Mouse (Mus musculus) lung, embryonic 14.5 days (tissue): ENCODE results near the gene Tmem150a. TPM values are rescaled to one million over a fixed set of nuclear protein-coding genes. Genes with fewer than 3 reads are reported as not detected.

Experiments used
- ATAC-seq: fragments of 200-750 bp; cut with Nextera tagmentation; 2 replicates; pipeline ENCODE4 v1.8.0; 2017; ENCODE audit warnings: mild to moderate bottlenecking, moderate TSS enrichment, moderate library complexity; ENCODE audit not compliant: insufficient read depth
- DNase-seq: peaks from one replicate; pipeline ENCODE4 v3.0.0-alpha.2; 2015
- H3K27ac ChIP-seq: fragments of 300-500 bp; sonication (generic); 2 replicates; pipeline ENCODE4 v1.5.1; 2014; ENCODE audit warnings: low read depth, mild to moderate bottlenecking, moderate library complexity
- H3K27me3 ChIP-seq: fragments of 300-500 bp; sonication (generic); 2 replicates; pipeline ENCODE4 v1.6.1; 2014; ENCODE audit warnings: low read length, control low read depth; ENCODE audit not compliant: insufficient read depth
- H3K36me3 ChIP-seq: fragments of 300-500 bp; sonication (generic); 2 replicates; pipeline ENCODE4 v1.6.1; 2014; ENCODE audit warnings: control low read depth; ENCODE audit not compliant: insufficient read depth
- H3K4me1 ChIP-seq: fragments of 300-500 bp; sonication (generic); 2 replicates; pipeline ENCODE4 v1.6.1; 2014; ENCODE audit warnings: antibody characterized with exemption, control low read depth; ENCODE audit not compliant: insufficient read depth
- H3K4me2 ChIP-seq: fragments of 300-500 bp; sonication (generic); 2 replicates; pipeline ENCODE4 v1.6.1; 2014; ENCODE audit warnings: mild to moderate bottlenecking
- H3K4me3 ChIP-seq: fragments of 300-500 bp; sonication (generic); 2 replicates; pipeline ENCODE4 v1.5.1; 2014; ENCODE audit warnings: low read depth, low read length
- H3K9ac ChIP-seq: fragments of 300-500 bp; sonication (generic); 2 replicates; pipeline ENCODE4 v1.6.1; 2014
- H3K9me3 ChIP-seq: fragments of 300-500 bp; sonication (generic); 2 replicates; pipeline ENCODE4 v1.6.1; 2016; ENCODE audit warnings: low read depth, low read length, control low read depth
- CTCF ChIP-seq: IDR thresholded peaks from 2 replicates; pipeline ENCODE4 v1.5.1; 2016; ENCODE audit warnings: antibody characterized with exemption, low read depth
- WGBS: fragments of 180-500 bp; shearing (Covaris S2); extraction: QIAGEN DNeasy Blood & Tissue Kit; methylation state at CpG from one replicate; pipeline ENCODE4 v1.1.7; 2014; 5-methylcytosine and 5-hydroxymethylcytosine counted together
- polyA plus RNA-seq: library from polyadenylated mRNA; unstranded; fragments of >200 nt; fragmentation: Nextera tagmentation; extraction: Ambion mirVana; gene quantifications from 2 replicates; pipeline ENCODE4 v1.2.1, GENCODE M21; 2014

The Tmem150a gene
- polyA plus RNA-seq, 1 experiment from 2014 or later = 10.3 TPM

DNA sequence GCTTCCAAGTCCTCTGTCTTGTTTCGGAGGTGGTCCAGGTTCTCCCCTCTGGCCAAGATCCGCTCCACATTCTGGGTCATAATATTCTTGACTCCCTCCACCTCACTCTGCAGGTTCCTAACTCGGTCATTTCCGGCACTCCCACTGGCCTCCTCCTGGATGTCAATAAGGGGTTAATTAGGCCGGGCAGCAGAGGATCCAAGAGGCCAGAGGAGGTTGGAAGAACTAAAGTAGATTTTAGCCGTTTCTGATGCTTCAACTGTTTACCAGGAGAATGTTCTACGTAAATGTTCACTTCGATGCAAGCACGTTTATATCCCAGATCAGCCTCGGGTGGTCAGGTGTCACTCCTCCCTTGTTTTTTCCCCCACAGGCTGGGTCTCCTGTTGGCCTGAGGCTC lies 33.0 kb downstream of the Tmem150a start:
- Histone ChIP-seq H3K9me3 (no peaks in the 10 kb centered on the region), H3K4me1 (0 out of 2 replicates have a peak, but pooled peaks cover 7% of the 10 kb centered on the region), H3K9ac (no peak overlapping the region; the same call in 1 of the 2 replicates), H3K4me3 (no peak overlapping the region), H3K4me2 (peak overlapping the region; percentile 69; the same call in 1 of the 2 replicates), H3K36me3 (peaks cover 26% of the 10 kb centered on the region), H3K27me3 (no peaks in the 10 kb centered on the region), H3K27ac (no peak overlapping the region)
- ATAC-seq (no peak), DNase-seq (no peak)
- no peak for TF ChIP-seq CTCF
- 59% methylated on average over 10 of the region's 10 CpGs for WGBS

DNA sequence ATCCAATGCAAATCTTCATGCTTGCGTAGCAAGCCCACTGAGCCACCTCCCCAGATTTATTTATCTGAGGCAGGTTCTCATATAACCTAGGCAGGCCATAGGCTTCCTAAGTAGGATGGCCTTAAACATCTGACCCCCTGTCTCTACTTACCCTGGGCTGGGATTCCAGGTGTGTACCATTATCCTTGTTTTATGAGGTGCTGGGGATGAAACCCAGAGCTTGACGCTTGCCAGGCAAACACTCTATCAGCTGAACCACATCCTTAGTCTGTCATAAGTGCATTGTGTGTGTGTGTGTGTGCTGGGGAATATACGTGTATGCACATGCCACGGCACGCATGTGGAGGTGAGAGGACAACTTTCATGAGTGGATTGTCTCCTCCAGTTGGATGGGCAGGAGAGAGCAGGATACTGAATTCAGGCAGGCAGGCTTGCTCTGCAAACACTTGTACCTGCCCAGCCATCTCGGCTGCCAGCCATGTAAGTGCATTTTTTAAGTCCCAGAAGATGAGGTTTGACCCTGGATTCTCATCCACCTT lies 33.6 kb downstream of the Tmem150a start:
- no peaks in the 10 kb centered on the region for H3K27me3 ChIP-seq
- H3K9ac ChIP-seq = peak overlapping the region; percentile 68
- ATAC-seq (no peak), DNase-seq (no peak)
- peak overlapping the region; percentile 52 for H3K4me3 ChIP-seq
- peaks cover 26% of the 10 kb centered on the region for H3K36me3 ChIP-seq
- H3K9me3 ChIP-seq = no peaks in the 10 kb centered on the region
- 72% methylated on average over 6 of the region's 6 CpGs for WGBS
- peak overlapping the region; percentile 69 for H3K4me2 ChIP-seq
- H3K27ac ChIP-seq = peak overlapping the region; percentile 94
- TF ChIP-seq CTCF = no peak
- H3K4me1 ChIP-seq = 0 out of 2 replicates have a peak, but pooled peaks cover 7% of the 10 kb centered on the region

DNA sequence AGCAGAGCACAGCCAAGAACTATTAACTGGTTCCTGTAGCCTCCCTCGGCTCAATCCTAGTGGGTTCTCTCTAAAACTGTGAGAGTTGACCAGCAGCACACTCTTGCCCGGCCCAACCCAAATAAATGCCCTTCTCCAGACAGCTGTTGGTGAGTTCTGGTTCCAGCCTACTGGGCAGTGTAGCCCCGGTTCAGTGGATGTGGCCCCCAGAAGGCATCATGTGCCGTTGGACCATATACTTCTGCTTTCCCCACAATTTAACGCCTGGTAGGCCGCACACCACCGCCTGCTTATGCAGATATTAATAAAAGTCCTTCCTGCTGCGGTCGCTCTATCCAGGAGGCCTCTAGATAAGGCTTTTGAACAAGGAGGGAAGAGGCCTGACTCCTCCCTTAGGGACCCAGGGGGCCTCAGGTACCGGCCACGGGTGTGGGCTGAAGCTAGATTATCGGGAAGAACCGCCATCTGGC lies 34.3 kb downstream of the Tmem150a start:
- WGBS = 7% methylated on average over 13 of the region's 13 CpGs
- ATAC-seq = peak; percentile 48
- 0 out of 2 replicates have a peak, but pooled peaks cover 7% of the 10 kb centered on the region for H3K4me1 ChIP-seq

DNA sequence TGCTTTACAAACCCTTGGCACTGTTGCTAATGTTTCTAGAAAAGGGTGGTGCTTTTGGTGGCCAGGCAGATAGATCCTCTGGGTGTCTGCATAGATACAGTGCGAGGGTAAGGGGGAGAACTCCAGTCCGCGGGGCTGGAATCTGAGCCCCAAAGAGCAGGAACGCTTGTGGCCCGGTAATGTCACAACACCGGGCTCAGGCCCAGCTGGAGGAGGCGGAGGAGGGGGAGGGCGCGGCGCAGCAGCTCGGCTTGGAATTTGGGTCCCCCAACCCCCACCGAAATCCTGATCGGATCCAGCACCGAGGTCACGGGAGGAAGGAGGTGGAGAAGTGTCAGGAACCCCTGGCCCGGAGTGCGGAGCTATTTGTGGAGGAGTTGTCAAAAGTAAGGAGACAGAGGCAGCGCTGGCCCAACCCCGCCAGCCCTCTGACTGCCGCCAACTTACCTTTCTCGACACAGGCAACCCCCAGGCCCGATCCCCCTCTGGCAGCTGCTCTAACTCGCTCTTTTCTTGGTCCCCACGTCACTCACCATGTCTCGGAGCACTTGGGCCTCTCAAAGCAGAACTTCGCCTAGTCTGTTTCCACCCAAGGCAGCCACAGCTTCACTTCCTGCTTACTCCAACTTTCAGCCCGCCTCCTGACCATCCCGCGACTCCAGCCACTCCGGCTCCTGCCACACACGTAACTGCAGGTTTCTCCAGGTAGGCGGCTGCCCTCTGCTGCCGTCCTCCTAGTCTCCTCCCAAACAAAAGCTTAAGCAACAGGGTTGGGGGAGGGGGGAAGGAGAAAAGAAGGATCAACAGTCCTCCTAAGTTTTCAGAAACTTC lies 34.9 kb downstream of the Tmem150a start, which contains the start of gene Vamp8:
TSS of gene Vamp8 (minus strand) at position 763 of the 831 bp plus-strand sequence.
- 0 out of 2 replicates have a peak, but pooled peaks cover 7% of the 10 kb centered on the region for H3K4me1 ChIP-seq
- H3K27ac ChIP-seq = peak within 1 kb of the TSS; percentile 94
- peaks cover 22% of the 10 kb centered on the region for H3K36me3 ChIP-seq
- no peaks in the 10 kb centered on the region for H3K9me3 ChIP-seq
- TF ChIP-seq CTCF = peak; percentile 32; the same call in 1 of the 2 replicates
- DNase-seq (peak; percentile 78), ATAC-seq (peak; percentile 80)
- H3K4me3 ChIP-seq = peak within 1 kb of the TSS; percentile 52
- WGBS = under 1% methylated on average over 33 of the region's 33 CpGs
- peak within 1 kb of the TSS; percentile 69 for H3K4me2 ChIP-seq
- peak within 1 kb of the TSS; percentile 68 for H3K9ac ChIP-seq
- H3K27me3 ChIP-seq = no peaks in the 10 kb centered on the region

More for the DNA sequence above, 34.3 kb downstream of the Tmem150a start:
- Histone ChIP-seq H3K4me3 (peak overlapping the region; percentile 52), H3K4me2 (peak overlapping the region; percentile 69), H3K27ac (peak overlapping the region; percentile 94), H3K9ac (peak overlapping the region; percentile 68), H3K27me3 (no peaks in the 10 kb centered on the region), H3K9me3 (no peaks in the 10 kb centered on the region), H3K36me3 (peaks cover 26% of the 10 kb centered on the region)
- no peak for TF ChIP-seq CTCF
- DNase-seq = peak; percentile 28

DNA sequence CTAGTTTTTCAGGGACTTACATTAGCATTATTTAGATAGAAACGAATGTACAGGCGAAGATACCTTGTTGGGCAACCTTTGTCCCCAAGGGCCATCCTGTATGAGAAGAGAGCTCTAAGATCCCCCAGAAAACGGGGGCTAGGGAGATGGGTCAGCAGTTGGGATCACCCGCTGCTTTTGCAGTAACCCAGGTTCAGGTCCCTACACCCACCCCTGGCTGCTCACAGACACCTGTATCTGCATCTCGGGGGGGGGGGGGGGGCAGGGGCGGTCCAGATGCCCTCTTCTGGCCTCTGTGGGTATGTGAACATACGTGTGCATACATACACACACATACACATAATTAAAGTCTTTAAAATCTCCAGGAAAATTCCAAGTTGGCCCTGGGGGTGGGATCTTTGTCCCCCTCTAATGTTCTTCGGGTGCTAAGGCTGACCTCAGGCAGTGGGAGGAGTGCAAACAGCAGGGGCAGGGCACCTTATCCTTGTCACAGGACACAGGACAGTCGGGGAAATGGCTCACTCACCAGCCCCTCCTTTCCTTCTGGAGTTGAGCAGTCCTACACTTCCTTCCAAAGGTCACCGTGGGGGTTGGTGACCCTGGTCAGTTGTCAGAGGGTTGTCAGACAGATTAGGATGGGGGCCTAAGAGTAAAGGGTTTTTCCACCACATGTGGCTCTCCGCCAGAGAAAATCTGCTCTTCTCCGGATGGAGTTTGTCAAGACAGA lies 35.7 kb downstream of the Tmem150a start:
- 0 out of 2 replicates have a peak, but pooled peaks cover 7% of the 10 kb centered on the region for H3K4me1 ChIP-seq
- H3K9me3 ChIP-seq = no peaks in the 10 kb centered on the region
- WGBS = 13% methylated on average over 12 of the region's 12 CpGs
- no peak; the same call in 1 of the 2 replicates for TF ChIP-seq CTCF
- peak overlapping the region; percentile 52 for H3K4me3 ChIP-seq
- DNase-seq (peak; percentile 87), ATAC-seq (peak; percentile 67)
- H3K36me3 ChIP-seq = peaks cover 15% of the 10 kb centered on the region; the same call in 1 of the 2 replicates
- peak overlapping the region; percentile 94 for H3K27ac ChIP-seq
- peak overlapping the region; percentile 69 for H3K4me2 ChIP-seq
- H3K27me3 ChIP-seq = no peaks in the 10 kb centered on the region
- peak overlapping the region; percentile 68 for H3K9ac ChIP-seq

DNA sequence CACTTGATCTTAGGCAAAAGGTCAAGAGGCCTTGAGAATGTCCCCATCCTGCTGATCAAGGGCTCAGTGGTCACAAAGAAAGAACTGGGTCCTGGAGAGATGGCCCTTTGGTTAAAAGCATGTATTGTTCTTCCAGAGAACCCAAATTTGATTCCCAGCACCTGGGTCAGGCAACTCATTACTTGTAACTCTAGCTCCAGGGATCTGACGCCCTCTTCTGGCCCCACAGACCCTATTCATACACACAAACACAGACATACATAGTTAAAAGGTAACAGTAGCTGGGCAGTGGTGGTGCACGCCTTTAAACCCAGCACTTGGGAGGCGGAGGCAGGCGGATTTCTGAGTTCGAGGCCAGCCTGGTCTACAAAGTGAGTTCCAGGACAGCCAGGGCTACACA lies 37.1 kb downstream of the Tmem150a start:
- Histone ChIP-seq H3K9ac (no peak overlapping the region), H3K27me3 (no peaks in the 10 kb centered on the region), H3K36me3 (0 out of 2 replicates have a peak, but pooled peaks cover 9% of the 10 kb centered on the region), H3K4me1 (0 out of 2 replicates have a peak, but pooled peaks cover 7% of the 10 kb centered on the region), H3K4me3 (no peak overlapping the region), H3K4me2 (no peak overlapping the region), H3K9me3 (no peaks in the 10 kb centered on the region), H3K27ac (no peak overlapping the region)
- 0 out of 2 replicates have a peak, but pooled peaks have one; percentile 3 for TF ChIP-seq CTCF
- 89% methylated on average over 5 of the region's 5 CpGs for whole genome bisulfite sequencing
- no peak for DNase-seq
- no peak for ATAC-seq
